Mouse (Mus musculus) limb, embryonic 13.5 days (tissue): ENCODE results near the gene Dcp1a. TPM values are rescaled to one million over a fixed set of nuclear protein-coding genes. Genes with fewer than 3 reads are reported as not detected.

Experiments
- ATAC-seq: fragments of 200-750 bp; cut with Nextera tagmentation; 2 replicates; pipeline ENCODE4 v1.8.0; 2017; ENCODE audit warnings: low read depth, moderate number of reproducible peaks, moderate TSS enrichment; ENCODE audit not compliant: low FRiP score
- H3K27ac ChIP-seq: fragments of 300-500 bp; sonication (generic); 2 replicates; pipeline ENCODE4 v1.5.1; 2015; ENCODE audit warnings: inconsistent platforms, mild to moderate bottlenecking, moderate library complexity
- H3K27me3 ChIP-seq: fragments of 300-500 bp; sonication (generic); 2 replicates; pipeline ENCODE4 v1.6.1; 2015; ENCODE audit warnings: mild to moderate bottlenecking, inconsistent platforms
- H3K36me3 ChIP-seq: fragments of 300-500 bp; sonication (generic); 2 replicates; pipeline ENCODE4 v1.6.1; 2015; ENCODE audit warnings: inconsistent platforms, mild to moderate bottlenecking, moderate library complexity
- H3K4me1 ChIP-seq: fragments of 300-500 bp; sonication (generic); 2 replicates; pipeline ENCODE4 v1.6.1; 2015; ENCODE audit warnings: inconsistent platforms
- H3K4me2 ChIP-seq: fragments of 300-500 bp; sonication (generic); replicated peaks from 2 replicates; pipeline ENCODE4 v1.6.1; 2015; ENCODE audit warnings: inconsistent platforms, mild to moderate bottlenecking, moderate library complexity
- H3K4me3 ChIP-seq: fragments of 300-500 bp; sonication (generic); 2 replicates; pipeline ENCODE4 v1.5.1; 2015; ENCODE audit warnings: moderate library complexity, mild to moderate bottlenecking, inconsistent platforms
- H3K9ac ChIP-seq: fragments of 300-500 bp; sonication (generic); 2 replicates; pipeline ENCODE4 v1.6.1; 2015; ENCODE audit warnings: mild to moderate bottlenecking, inconsistent platforms
- H3K9me3 ChIP-seq: fragments of 300-500 bp; sonication (generic); 2 replicates; pipeline ENCODE4 v1.6.1; 2016; ENCODE audit warnings: inconsistent platforms
- WGBS: fragments of 180-500 bp; shearing (Covaris S2); methylation state at CpG from one replicate; pipeline ENCODE4 v1.1.7; 2015; 5-methylcytosine and 5-hydroxymethylcytosine counted together
- microRNA-seq: library from miRNA; unstranded; fragments of <30 nt; microRNA quantifications from one replicate; pipeline ENCODE4, GENCODE M21; 2016
- polyA plus RNA-seq: library from polyadenylated mRNA; unstranded; fragments of >200 nt; fragmentation: Nextera tagmentation; extraction: Ambion mirVana; gene quantifications from 2 replicates; pipeline ENCODE4 v1.2.1, GENCODE M21; 2015

Dcp1a gene
- polyA plus RNA-seq, 1 experiment from 2014 or later = 35.6 TPM

GRCm38 (mm10) chr14:30568016-30568415 is 88.7 kb downstream of the Dcp1a start:
- Histone ChIP-seq H3K4me1 (no peaks in the 10 kb centered on the region), H3K9ac (no peak overlapping the region), H3K27ac (no peak overlapping the region), H3K4me2 (no peak overlapping the region), H3K4me3 (no peak overlapping the region), H3K36me3 (peaks cover 93% of the 10 kb centered on the region), H3K27me3 (no peaks in the 10 kb centered on the region), H3K9me3 (no peaks in the 10 kb centered on the region)
- 91% methylated on average over 9 of the region's 9 CpGs for WGBS
- ATAC-seq = no peak

GRCm38 (mm10) chr14:30570303-30570702 is 91.0 kb downstream of the Dcp1a start:
- no peaks in the 10 kb centered on the region for H3K27me3 ChIP-seq
- H3K4me3 ChIP-seq = no peak overlapping the region
- peaks cover 96% of the 10 kb centered on the region for H3K36me3 ChIP-seq
- H3K9ac ChIP-seq = no peak overlapping the region
- no peaks in the 10 kb centered on the region for H3K9me3 ChIP-seq
- H3K27ac ChIP-seq = no peak overlapping the region
- 86% methylated on average over 9 of the region's 9 CpGs for WGBS
- H3K4me2 ChIP-seq = no peak overlapping the region
- no peaks in the 10 kb centered on the region for H3K4me1 ChIP-seq
- no peak for ATAC-seq

- no peaks in the 10 kb centered on the region for H3K27me3 ChIP-seq
- H3K9ac ChIP-seq = no peak overlapping the region
- H3K36me3 ChIP-seq = peaks cover 84% of the 10 kb centered on the region
- H3K4me1 ChIP-seq = peaks cover 10% of the 10 kb centered on the region
- H3K4me3 ChIP-seq = no peak overlapping the region
- H3K4me2 ChIP-seq = no peak overlapping the region
- H3K27ac ChIP-seq = no peak overlapping the region
- H3K9me3 ChIP-seq = no peaks in the 10 kb centered on the region
- ATAC-seq = no peak
- WGBS = 87% methylated on average over 10 of the region's 10 CpGs
Observed at GRCm38 (mm10) chr14:30572253-30572652, 92.9 kb downstream of the Dcp1a start.

- Histone ChIP-seq H3K4me3 (no peak overlapping the region), H3K9me3 (no peaks in the 10 kb centered on the region), H3K36me3 (peaks cover 75% of the 10 kb centered on the region), H3K27ac (no peak overlapping the region), H3K4me2 (no peak overlapping the region), H3K9ac (no peak overlapping the region), H3K4me1 (peaks cover 10% of the 10 kb centered on the region), H3K27me3 (no peaks in the 10 kb centered on the region)
- ATAC-seq = no peak
- 82% methylated on average over 8 of the region's 8 CpGs for WGBS
Observed at GRCm38 (mm10) chr14:30573235-30573634, 93.9 kb downstream of the Dcp1a start.

GRCm38 (mm10) chr14:30573983-30574584 is 94.7 kb downstream of the Dcp1a start:
- no peaks in the 10 kb centered on the region for H3K27me3 ChIP-seq
- H3K27ac ChIP-seq = no peak overlapping the region
- H3K4me3 ChIP-seq = no peak overlapping the region
- H3K4me1 ChIP-seq = peaks cover 10% of the 10 kb centered on the region
- ATAC-seq = no peak
- H3K9me3 ChIP-seq = no peaks in the 10 kb centered on the region
- H3K9ac ChIP-seq = no peak overlapping the region
- no peak overlapping the region for H3K4me2 ChIP-seq
- H3K36me3 ChIP-seq = peaks cover 66% of the 10 kb centered on the region
- WGBS = 67% methylated on average over 6 of the region's 6 CpGs

- Histone ChIP-seq H3K9ac (peak overlapping the region; percentile 19; the same call in 1 of the 2 replicates), H3K9me3 (no peaks in the 10 kb centered on the region), H3K27me3 (no peaks in the 10 kb centered on the region), H3K4me3 (no peak overlapping the region), H3K4me1 (peaks cover 16% of the 10 kb centered on the region), H3K36me3 (peaks cover 50% of the 10 kb centered on the region), H3K27ac (no peak overlapping the region; the same call in 1 of the 2 replicates), H3K4me2 (no peak overlapping the region)
- WGBS = 75% methylated on average over 7 of the region's 7 CpGs
- ATAC-seq = no peak
Observed at GRCm38 (mm10) chr14:30575791-30576190, 96.5 kb downstream of the Dcp1a start.

- Histone ChIP-seq H3K4me1 (peaks cover 18% of the 10 kb centered on the region), H3K36me3 (peaks cover 46% of the 10 kb centered on the region), H3K27ac (peak overlapping the region; percentile 39; the same call in 1 of the 2 replicates), H3K4me3 (no peak overlapping the region), H3K27me3 (no peaks in the 10 kb centered on the region), H3K9ac (peak overlapping the region; percentile 19; the same call in 1 of the 2 replicates), H3K4me2 (no peak overlapping the region), H3K9me3 (no peaks in the 10 kb centered on the region)
- no peak for ATAC-seq
- 52% methylated on average over 5 of the region's 5 CpGs for WGBS
Observed at GRCm38 (mm10) chr14:30576260-30576659, 96.9 kb downstream of the Dcp1a start.

Small RNA genes within 50 kb of the gene (microRNA-seq; reads per million reads assigned to microRNA genes)
- 2.6 reads per million, percentile 9 among the genes with 10 or more reads in this experiment for gene Mir3076

Other genes starting within 250 kb of the Dcp1a start
- 2.9 and 4.7 TPM in 2 replicates for gene Cacna1d, start 11.9 kb downstream of the Dcp1a start, polyA plus RNA-seq
- 228 and 235 TPM in 2 replicates for gene Tkt, start 68.8 kb downstream of the Dcp1a start, polyA plus RNA-seq
- gene Prkcd, start 146.7 kb downstream of the Dcp1a start, polyA plus RNA-seq = 50.8 and 58.5 TPM in 2 replicates
- gene Rft1, start 174.8 kb downstream of the Dcp1a start, polyA plus RNA-seq = 20.7 and 21.0 TPM in 2 replicates
- 15.3 and 15.5 TPM in 2 replicates for gene Sfmbt1, start 235.3 kb downstream of the Dcp1a start, polyA plus RNA-seq